Mouse (Mus musculus) WW6 (cell line): ENCODE results near the gene Tpp1.
A peak's percentile ranks its signal among the peaks of the same experiment; 100 is the strongest.

Experiments used
- DNase-seq: peaks from one replicate; pipeline ENCODE4 v3.0.0-alpha.2; 2013; ENCODE audit warnings: low read depth, low spot score

Gene Tpp1

DNA sequence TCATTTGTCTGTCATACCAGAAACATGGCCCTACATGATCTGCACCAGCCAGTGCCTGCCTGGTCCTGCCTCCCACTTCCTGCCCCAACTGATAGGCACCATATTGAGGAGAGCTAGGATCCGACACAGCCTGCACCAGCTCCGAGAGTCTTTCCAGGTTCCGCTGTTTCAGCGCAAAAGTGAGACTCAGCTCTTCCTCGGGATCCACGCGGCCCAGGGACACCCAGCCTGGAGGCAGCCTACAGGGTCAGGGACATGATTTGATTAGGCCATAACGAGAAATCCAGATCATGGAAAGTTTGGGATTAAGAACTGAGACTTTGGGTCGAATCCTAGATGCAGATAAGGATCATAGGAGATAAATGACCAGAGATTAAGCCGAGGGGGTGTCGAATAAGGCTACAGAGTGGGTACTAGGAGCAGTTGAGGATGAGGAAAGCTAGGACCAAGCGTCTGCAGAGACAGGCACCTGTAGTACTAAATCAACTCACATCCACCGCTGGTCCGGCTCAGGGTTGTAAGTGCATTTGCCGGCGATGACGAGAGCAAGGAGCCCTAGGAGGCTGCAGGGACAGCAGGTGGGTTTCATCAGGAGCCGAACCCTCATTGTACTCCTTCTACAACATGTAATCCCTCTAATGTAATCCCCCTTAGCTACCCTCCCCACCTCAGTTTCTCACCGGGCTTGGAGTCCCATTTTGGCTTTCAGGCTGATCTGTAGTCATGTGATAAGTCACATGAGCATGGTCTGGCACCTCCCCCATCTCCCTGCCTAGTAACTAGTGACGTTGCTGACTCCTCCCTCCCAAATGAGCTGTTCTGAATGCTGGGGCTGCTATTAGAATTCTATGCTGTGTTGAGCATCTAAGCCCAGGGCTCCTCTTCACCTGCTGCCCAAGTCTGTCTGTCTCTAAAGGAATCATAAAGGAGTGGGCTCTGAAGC, at the start of gene Tpp1:
Gene Tpp1 (minus strand): TSS at position 745 of the 943 bp plus-strand sequence.
- peak; percentile 72 for DNase-seq

GRCm38 (mm10) chr7:105796972-105797371, 44.9 kb upstream of the Tpp1 start:
- no peak for DNase-seq

- no peak for DNase-seq
Observed at GRCm38 (mm10) chr7:105795759-105796366, 43.8 kb upstream of the Tpp1 start.

DNA sequence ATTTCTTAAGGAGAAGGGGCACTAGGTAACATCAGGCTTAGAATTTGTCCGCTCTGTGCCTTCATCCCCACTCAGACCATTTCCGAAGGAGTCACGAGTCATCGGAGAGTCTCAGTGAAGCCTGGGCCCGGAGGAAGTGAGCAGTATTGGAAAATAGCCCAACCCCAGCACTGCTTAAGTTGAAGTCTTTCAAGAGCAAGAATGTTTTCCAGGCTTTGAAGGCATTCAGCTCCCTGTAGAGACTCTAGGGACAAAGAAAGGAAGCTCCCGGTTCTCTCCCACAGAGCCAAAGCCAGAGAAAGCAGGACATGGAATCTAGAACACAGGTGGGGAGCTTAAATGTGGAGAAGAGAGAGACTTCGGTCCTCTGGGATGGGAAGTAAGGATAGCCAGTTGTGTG, 41.7 kb upstream of the Tpp1 start:
- no peak for DNase-seq

DNA sequence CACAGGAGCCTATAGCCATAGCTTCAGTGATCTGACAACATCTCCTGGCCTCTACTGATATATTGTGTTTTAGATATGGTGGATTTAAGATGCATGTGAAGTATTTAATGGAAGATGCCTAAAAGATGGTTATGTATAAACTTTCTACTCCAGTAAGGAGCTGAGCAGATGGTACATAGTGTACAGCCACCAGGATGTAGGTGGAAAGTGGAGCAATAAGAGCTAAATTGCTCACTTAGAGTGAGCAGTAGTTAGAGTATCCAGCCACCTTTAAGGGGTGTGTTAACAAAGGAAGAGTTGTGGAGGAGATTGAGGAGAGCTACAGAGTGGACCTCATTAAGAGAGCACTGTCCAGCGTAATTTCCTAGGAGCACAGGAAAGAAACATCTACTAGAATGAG, 39.1 kb upstream of the Tpp1 start:
- DNase-seq: no peak

DNA sequence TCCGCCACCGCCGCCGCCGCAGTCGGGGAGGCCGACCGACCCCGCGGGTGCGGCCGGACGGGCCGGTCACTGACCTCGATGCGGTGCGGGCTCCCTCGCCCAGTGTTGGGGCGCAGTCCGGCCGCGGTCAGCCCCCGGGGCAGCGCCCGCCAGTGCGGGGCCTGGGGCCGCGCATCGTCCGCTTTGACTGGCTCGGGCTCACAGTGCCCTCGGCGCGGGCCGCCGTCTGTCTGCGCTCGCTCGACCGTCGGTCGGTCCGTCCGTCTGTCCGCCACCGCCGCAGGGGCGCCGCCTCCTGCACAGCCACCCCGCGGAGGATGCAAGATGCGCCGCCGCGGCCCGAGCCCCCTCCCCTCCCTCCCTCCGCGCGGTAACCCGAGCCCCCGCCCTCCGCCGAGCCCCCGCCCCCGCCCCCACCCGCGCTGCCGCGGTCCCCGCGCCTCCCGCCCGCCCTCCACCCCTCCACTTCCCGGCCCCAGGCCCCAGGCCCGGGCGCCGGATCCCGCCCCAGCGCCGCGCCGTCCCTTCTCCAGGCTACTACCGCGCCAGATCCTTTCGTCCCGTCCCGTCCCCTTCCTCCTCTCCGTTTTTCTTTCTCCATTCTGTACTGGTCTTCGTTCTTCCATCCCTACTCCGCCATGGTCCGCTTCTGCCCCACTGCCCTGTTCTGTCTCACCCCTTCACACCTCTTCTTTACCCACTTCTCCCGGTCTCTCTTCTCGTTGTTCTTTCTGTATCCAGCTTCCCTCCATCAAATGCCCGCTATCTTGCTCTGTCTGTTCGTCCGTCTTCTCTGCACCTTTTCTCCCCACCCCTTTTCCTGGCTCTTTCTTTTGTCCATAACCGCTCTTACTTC, 35.5 kb upstream of the Tpp1 start, which contains the start of gene Dchs1:
Gene Dchs1 (minus strand): TSS at position 370 of the 856 bp plus-strand sequence.
- DNase-seq: no peak

- no peak for DNase-seq
Observed at GRCm38 (mm10) chr7:105786506-105787284, 34.7 kb upstream of the Tpp1 start.

DNA sequence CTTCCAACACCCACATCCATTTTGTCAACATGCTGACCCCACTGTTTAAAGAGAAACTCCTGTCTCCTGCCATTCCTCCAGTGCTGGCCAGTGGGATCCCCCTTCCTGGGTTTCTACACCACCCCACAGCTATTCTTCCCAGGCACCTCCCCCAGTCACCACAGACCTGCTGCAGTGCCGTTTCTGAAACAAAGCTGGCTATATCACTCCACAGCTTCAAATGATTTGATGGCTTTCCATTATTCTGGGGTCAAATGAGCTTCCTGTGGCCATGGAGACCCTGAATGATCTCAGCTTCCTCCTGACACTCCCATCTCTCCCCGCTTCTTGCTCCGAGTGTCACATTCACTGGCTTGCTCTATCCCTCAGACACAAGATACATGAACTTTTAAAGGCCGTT, 32.5 kb upstream of the Tpp1 start:
- DNase-seq: no peak

- no peak for DNase-seq
Observed at GRCm38 (mm10) chr7:105783861-105784260, 31.8 kb upstream of the Tpp1 start.

DNA sequence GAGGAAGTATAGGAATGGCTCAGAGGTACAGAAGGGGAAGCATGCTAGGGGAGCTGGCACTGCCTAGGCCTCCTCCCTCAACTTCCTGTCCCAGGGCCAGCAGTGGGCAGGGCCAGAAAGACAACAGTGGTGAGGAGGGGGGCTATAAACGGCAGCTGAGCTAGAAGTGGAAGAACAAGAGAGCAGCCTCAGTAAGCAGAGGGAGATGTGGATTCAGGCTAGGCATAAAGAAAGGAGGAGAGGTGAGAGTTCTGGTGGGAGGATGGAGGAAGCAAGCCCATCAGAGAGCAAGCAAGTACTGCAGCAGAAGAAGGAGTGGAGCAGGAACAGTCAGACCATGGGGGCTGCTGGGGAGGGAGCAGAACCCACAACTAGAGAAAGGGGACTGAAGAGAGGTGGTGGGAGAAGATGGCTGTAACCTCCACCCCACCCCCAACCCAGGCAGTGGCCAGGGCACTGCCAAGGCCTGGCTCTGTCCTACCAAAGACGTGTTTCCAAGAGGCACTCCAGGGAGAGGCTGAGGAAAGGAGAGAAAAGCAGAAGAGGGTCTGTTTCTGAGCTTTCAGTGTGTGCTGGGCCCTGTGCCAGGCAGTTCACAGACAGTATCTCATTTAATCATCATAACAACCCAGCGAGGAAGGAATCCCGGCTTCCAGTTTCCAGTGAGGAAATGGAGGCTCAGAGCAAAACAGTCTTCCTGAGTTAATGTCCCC, 26.7 kb upstream of the Tpp1 start:
- DNase-seq: no peak

DNA sequence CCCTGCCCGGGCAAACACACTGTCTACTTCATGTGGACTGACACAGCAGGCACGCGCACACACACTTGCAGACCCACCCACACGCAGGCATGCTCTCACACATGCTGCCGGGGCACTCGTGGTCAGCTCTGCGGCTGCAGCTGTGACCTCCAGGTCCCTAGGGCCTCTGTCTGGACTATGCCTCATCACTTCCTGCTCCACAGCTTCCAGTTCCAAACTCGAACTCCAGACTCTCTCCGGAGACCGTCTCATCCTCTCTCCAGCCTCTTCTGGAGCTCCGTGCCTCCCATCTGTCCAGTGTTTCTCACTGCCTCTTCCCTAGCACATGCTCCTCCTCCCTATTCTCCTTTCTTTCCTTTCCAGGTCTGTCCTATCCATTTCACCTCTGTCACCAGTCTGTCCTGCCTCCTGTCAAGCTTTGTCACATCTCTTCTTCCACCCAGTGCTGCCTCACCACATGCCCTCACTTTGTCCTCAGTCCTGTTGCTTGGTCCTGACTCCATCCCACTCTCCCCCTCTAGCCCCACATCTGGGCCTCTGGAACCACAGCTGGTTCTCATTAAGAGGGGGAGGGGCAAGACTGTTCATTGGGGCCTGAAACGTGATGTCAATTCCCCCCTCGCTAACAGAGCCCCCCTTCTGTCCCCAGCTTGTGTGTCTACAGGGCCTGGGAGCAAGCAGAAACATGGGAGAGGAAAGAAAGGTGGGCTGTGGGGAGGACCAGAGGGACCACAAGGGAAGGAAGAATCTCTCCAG, 25.9 kb upstream of the Tpp1 start:
- no peak for DNase-seq

DNA sequence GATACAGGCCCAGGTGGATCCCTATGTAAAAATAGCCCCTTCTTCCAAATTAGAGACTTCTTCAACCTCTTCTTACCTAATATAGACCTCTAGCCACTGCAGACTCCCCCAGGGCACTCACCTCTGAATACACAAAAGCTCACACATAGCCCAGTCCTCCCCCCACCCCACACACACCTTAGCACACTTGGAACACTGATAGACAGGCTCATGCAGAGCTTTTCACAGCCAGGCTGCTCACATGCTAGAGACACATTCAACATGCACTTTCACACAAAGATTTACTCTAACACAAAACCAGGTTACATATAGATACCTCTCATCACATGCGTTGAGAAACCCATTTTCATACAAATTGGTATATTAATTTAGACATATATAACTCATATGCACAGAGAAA, 25.3 kb upstream of the Tpp1 start:
- DNase-seq: no peak

DNA sequence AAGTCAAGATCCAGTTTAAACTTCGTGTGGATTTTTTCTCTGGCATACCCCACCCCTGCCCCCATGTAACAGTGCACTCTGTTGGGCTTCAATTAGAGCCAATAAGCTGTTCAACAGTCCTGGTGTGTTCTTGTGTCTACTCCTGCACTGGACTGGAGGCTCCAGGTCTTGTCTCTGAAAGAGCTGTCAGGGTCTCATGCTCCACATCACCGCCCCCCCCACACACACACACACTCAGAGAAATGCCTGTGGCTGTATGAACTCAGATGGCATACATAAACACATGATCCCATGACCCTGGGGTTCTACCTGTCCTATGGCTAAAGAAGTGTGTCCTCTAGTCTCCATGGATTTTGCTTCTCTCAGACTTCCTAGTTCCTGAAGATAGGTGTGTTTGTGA, 24.0 kb upstream of the Tpp1 start:
- no peak for DNase-seq

DNA sequence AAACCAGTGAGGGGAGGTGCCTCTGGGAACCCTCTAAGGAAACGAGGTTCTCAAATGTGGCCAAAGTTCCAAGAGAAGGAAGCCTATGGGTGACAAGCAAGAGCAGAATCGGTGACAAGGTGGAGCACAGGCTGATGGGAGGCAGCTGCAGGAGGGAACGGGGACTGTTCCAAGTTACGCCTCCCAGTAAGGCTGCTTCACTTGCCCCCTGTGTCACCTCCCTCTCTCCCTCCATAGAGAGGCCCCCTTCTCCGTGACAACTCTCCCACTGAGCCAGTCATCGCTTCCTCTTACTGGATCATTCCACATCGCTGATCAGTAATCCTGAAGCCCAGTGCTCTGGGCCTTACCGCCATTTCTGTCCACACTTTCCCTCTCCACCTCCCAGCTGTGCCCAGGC, 22.6 kb upstream of the Tpp1 start:
- no peak for DNase-seq

DNA sequence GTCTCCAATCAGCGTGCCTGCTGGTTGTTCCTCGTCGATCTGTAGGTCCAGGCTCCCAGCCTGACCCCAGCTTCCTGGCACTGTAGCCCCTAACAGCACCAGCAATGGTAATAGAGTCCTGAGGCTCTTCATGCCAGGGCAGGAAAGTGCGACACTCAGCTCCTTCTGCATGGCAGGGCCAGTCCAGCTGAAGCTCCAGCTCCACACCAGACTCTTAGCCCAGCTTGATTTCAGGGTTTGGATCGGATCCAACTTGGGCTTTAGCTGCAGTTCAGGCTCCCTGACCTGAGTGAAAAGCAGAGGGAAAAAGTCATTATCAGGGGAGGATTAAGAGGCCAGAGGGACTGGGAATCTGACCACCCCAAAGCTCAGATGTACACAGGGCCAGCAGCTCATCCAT, 21.0 kb upstream of the Tpp1 start:
- no peak for DNase-seq

DNA sequence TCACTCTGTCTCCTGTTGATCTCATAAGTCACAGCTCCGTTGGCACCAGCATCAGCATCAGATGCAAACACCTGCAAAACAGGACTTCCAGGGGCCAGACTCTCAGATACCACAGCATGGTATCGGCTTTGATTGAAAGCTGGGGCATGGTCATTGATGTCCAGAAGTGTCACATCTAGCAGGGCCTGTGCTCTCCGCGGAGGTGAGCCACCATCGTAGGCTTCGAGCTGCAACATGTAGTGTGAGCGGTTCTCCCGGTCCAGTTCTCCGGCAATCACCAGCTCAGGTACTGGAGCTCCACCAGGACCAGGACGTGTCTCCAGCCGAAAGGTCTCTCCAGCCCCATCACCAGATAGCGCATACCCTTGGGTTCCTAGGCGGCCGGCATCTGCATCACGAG, 20.3 kb upstream of the Tpp1 start:
- DNase-seq: no peak

DNA sequence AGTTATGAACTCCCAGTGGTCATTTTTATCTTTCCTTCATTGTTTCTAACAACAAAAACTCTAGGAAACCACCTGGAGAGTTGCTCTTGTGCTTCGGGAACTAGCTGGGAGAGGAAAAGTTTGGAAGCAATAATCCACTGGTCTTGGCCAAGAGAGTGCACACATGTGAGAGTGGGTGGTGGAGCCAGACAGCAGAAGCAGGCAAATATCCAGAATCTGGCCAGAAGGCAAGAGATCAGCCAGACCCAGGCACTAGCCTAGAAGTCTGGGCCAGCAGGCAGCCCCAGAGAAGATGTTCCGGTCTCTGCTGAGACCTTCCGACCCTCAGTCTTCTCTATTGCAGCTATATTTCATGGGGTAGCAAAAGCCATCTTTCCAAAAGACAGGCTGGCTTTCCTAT, 17.9 kb upstream of the Tpp1 start:
- no peak for DNase-seq

DNA sequence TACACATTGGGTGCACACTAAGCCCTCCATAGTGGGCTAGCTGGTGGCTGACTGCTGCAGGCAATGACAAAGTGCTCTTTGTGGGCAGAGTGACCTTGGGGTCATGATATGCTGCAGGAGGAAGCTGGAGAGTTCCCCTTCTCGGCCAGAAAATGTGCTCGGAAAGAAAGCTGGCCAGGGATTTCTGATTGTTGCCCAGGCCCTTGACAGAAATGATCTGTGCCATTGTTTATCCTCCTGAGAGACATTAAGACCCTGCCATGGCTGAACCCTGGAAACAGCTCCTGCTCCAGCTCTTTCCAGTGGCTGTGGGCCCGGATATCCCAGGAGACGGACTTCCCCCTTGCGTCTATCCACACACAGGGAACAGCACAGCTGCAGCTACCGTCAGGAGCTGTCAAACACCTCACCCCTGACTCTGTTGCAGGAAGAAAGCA, 15.7 kb upstream of the Tpp1 start:
- no peak for DNase-seq

GRCm38 (mm10) chr7:105764331-105764730, 12.3 kb upstream of the Tpp1 start:
- no peak for DNase-seq
